Mouse (Mus musculus) heart, postnatal 4 days (tissue): ENCODE results near the gene Gstm1. TPM values are rescaled to one million over a fixed set of nuclear protein-coding genes. Genes with fewer than 3 reads are reported as not detected.
"Not testable (repeated sequence)": the region's sequence is repeated elsewhere in the genome, so short reads cannot be mapped to it uniquely, and the experiment has no call there.

Experiments
- DNase-seq: peaks from one replicate; pipeline ENCODE4 v3.0.0; 2021
- total RNA-seq, 2 experiments: library from RNA; stranded (reverse); gene quantifications; 2 replicates each; pipeline ENCODE4 v1.2.3; 2021

Gene Gstm1
- total RNA-seq: 10 to 100 TPM; 46.2 to 48.4 TPM

DNA sequence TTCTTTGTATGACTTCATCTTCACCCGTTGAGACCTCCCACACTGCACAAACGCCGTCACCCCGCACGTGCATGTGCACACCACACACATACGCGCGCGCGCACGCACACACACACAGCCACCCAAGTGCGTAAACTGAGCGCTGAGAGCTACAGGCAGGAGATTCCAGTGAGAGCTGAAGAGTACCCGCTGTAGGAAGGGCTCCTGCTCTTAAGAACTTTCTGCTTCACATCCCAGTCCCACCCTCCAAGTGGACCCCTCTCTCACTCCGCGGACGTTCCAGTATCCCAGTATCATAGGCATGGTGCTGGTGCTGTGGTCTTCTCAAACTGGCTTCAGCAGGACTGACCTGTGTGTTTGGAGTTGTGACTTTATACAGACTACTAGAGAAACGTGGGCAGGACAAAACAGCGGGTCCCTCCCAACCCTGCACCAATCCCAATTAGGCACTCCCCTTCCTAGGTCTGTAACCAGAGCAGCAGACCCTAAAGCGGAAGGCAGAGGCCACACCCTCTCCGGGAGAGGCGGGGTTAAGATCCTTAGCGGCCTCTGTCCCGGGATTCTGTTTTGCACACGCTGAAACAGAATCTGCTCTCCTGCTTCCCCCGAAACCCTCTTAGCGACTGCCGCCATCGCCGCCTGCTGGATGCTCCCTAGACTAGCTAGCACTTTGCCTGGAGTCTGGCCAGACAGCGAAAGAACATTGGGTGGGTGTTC lies at the start of gene Gstm1:
Gene Gstm1, minus strand, starts transcription at position 501 of the 717 bp plus-strand sequence.
- DNase-seq: peak; percentile 97

DNA sequence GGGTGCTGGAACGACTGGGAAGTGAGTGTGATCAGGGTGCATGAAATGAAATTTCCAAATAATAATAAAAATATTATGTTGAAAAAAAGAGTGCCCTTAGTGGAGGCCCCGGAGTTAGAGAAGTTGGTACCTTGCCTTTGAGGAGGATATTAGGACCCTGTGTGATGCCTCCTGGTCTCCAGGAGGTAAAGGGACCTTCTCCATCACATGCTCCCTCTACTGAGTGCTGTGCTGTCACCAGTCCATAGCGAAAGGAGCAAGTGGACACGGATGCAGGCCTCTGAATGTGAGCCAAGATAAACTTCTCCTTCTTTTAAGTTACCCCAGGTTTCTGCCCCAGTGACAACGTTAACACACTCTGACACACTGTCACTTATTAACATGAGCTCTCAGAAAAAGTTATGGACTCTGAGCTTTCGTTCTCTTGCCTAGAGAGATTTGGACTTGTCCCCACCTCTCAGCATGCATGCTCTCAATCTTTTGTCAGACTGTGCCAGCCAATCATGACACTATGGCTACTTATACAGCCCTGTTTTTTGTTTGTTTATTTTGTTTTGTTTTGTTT lies 49.7 kb upstream of the Gstm1 start:
- no peak for DNase-seq

DNA sequence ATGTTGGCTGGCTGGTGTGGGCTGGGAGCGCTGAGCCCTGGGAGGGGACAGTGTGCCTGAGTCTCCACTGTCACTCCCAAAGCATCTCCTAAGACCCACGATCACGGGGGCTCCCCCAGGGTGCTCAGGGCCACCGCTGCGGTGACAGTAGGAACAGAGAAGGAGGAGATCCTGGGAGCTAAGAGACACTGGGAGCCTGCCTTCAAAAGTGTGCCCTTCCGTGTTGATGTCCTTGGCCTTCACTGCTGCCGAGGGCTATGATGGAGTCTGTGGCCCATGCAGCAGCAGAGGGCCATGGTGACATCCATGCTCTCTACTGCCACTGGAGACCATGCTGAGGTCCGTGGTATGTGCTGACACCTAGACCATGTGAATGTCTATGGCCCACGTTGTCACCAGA lies 47.8 kb upstream of the Gstm1 start:
- DNase-seq: no peak

DNA sequence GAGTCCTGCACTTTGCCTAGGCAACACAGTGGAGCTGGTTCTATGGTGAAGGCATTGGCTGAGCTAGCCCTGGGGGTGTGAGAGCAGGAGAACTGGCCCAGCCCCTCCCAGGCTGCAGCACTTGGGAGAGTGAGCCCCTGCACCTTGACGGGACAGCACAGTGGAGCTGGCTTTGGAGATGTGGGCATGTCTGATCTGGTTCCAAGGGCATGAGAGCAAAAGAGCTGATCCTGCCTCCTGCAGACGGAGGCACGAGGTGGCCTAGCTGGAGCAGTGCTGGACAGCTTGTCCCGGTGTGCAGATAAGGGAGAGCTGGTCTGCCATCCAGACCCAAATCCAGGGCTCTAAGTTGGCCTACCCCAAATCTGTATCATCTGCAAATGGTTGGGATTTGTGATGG lies 46.9 kb upstream of the Gstm1 start:
- no peak for DNase-seq

- DNase-seq: no peak
Measured at GRCm38 (mm10) chr3:108062648-108063047, 44.9 kb upstream of the Gstm1 start.

DNA sequence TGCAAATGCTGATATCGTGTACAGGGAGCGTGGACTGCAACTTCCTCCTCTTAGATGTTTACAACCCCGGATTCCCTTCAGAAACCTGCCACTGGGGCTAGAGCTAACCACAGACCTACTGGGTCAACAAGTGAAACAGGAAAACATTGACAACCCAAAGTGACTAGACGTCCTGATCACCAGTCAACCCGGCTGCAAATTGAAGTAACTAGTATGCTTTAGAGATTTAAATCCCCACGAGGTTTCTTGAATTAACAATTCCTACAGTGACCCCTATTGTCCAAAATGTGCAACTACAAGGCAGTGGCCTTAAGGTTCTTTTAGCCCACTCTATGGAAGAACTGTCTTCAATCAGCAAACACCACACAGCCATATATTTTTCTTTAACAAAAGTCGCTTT lies 43.6 kb upstream of the Gstm1 start:
- DNase-seq: peak; percentile 65

GRCm38 (mm10) chr3:108050493-108050892 lies 32.7 kb upstream of the Gstm1 start:
- DNase-seq: no peak

DNA sequence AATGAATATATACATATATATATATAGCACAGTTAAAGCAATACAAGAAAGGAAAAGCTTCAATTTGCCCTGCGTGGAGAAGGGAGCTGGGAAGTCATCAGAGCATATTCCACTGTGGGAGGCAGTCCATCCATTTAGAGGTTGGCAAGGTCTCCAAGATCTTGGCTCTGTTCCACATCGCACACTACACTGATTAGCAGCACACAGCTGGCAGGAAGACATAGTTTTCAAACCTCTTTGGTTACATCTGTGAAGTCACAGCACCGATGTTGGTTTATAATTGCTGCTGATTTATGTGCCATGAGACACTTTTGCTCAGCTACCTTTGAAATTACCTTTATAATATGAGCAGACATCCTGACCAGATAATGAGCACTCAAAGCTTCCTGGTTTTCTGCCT lies 30.5 kb upstream of the Gstm1 start:
- no peak for DNase-seq

- no peak for DNase-seq
Measured at GRCm38 (mm10) chr3:108046944-108047655, 29.3 kb upstream of the Gstm1 start.

- DNase-seq: peak; percentile 88
Measured at GRCm38 (mm10) chr3:108044394-108045140, 26.8 kb upstream of the Gstm1 start, which contains the start of gene Gstm4. Gene Gstm4 (minus strand): TSS chr3:108044894.

DNA sequence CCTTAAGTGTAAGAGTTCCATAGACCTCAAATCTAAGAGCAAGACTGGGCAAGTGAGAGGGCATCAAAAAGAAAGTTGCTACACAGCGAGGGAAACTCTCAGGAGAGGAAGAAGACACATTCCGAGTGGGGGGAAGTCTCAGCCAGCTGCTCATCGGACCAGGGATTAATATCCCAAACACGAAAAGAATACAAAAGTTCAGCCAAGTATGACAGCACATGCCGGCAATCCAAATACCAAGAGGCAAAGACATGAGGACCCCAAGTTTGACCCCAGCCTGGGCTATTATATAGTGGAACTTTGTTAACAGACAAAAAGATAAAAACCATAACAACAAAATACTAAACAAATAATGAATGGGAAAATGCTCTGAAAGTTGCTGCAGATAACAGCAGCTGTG lies 15.4 kb upstream of the Gstm1 start:
- peak; percentile 28 for DNase-seq

DNA sequence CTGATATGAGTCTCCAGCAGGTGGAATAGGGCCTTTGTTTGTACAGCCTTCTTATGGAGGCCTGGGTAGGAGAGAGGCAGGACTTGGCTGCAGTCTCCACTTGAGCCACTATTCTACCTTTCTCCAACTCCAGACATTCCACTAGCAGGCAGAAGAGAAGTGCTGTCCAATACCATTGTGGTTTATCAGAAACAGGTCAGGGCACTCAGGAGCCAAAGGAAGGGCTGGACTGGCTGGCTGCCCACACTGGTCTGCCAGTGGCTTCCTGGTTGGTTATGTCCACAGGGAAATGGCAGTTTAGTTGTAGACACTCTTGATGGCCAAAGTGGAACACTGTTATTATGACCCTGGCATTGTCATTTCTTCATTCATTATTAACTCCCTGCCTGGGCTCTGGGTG lies 14.3 kb upstream of the Gstm1 start:
- no peak for DNase-seq

DNA sequence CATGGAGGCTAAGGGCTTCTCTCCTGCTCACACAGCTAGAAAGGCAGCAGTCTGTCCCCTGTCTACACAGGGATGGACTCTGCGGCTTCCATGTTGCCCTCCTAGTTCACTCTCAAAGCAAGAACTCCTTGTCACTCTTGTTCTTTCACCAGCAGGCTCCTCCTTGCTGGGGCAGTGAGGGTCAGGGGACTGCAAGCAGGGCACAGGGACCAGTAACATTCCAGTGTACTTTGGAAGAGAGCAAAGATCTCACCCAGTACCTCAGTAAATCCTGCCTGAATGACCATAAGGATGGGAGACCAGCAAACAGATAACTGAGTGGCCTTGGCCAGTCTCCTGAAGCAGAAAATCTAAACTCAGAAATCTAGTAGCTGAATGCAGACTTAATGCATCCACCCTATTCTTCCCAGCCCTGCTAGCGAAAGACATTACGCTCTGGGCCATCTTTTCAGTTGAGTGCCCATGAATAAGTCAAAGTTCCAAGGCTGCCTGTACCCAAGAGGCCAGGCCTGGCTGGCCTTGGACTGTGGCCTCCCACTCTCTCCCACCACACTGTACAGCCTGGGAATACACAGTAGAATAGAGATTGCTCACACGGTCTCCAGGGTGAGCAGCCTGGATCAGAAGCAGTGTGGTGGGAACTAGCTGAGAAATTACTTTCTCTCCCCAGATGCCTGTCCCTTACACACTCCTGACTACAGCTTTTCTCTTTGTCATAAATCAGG lies 11.0 kb upstream of the Gstm1 start:
- DNase-seq: no peak

DNA sequence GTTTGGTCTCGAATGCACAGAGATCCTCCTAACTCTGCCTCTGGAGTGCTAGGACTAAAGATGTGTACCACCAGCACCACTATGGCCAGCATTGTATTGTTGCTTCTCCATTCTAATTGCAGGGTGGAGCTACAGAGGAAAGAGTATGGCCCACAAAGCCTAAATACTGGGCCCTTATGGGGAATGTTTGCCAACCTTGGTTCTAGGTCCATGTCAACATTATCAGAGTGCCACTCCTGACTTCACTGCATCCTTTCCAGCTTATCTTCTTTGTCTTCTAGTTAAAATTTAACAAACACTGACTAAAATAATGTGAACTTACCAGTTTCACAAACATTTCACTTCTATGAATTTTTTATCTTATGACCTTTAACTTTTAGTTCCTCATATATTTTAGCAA lies 8.8 kb upstream of the Gstm1 start:
- no peak for DNase-seq

DNA sequence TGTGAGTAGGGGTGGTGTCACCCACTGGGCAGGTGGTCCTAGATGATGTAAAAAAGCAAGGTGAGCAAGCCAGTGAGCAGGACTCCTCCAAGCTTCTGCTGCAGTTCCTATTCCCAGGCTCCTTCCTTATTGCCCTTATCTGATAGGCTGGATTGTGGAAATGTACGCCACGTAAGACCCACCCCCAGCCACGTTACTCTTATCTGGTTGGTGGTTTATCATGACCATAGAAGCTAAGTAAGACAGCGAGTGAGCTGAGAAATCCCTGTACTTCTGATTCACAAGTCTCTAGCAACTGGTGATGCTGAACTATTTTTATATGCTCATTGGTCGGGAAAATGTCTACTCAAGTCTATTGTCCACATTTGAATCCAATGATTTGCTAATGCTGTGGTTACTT lies 8.3 kb upstream of the Gstm1 start:
- no peak for DNase-seq

GRCm38 (mm10) chr3:108025318-108025717 lies 7.5 kb upstream of the Gstm1 start:
- DNase-seq: no peak

GRCm38 (mm10) chr3:108022650-108023049 lies 4.9 kb upstream of the Gstm1 start:
- DNase-seq: no peak

- not testable (repeated sequence) for DNase-seq
Measured at GRCm38 (mm10) chr3:108020351-108021022, 2.7 kb upstream of the Gstm1 start.

DNA sequence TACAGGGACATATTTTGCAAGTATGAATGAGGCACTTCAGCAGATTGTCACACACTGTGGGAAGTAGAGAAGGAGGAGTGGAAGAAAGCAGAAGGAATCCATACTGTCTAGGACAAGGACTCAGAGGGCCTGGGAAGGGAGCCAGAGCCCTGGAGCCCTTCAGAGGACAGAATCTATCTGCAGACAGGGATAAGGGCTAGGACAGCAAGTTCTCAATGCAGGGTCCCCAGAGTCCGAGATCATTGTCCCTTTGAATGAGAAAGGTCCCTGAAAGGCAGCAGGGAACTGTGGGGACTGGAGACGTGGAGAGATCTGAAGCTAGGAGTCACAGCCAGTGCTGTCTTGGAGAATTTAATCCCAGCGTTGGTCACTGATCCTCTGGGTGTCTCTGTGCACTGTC lies 1.5 kb upstream of the Gstm1 start:
- DNase-seq: not testable (repeated sequence)

- peak; percentile 32 for DNase-seq
Measured at GRCm38 (mm10) chr3:108018190-108018820, 532 bp upstream of the Gstm1 start.

- not testable (repeated sequence) for DNase-seq
Measured at GRCm38 (mm10) chr3:108016468-108016867, 1.3 kb downstream of the Gstm1 start.
